Mouse (Mus musculus): ENCODE measurements at regions not wholly inside any gene's neighbourhood (a gene's known extent, or its start where the extent isn't known, plus 50 kb on each side); places are given as distances from the start of the nearest gene placed in this dataset.

DNA sequence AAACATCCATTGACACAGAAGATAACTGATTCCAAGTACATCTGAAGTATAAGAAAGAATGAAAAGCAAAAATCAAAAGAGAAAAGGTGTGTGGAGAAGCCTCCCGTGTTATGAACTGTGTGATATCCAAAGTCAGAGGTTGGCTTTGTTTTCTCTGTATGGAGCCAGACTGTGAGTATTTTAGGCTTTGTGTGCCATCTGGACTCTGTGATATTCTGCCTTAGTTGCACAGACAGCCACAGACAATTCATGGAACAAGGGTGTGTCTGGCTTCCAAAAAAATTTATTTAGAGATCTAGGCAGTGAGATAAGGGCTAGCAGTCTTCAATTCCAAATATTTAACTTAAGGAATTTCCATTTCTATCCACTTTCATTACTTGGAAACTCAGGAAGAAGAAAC is 111.5 kb upstream of the Dpp10 start:
- no peak for ATAC-seq
- H3K4me1 ChIP-seq (ENCODE audit: insufficient read depth) = no peaks in the 10 kb centered on the region
- H3K4me2 ChIP-seq (ENCODE audit: low read depth, low read length) = no peak overlapping the region
- no peak overlapping the region for H3K4me3 ChIP-seq (ENCODE audit: low read depth, low read length)
- WGBS (ENCODE audit: insufficient replicate concordance) = 64% methylated on average over 1 of the region's 1 CpGs
- no peaks in the 10 kb centered on the region for H3K36me3 ChIP-seq (replicated peaks; ENCODE audit: insufficient read depth, low read length)
- H3K27me3 ChIP-seq (ENCODE audit: insufficient read depth, low read length) = no peaks in the 10 kb centered on the region
- no peak overlapping the region for H3K9ac ChIP-seq (replicated peaks)
- no peak overlapping the region for H3K27ac ChIP-seq (ENCODE audit: low read depth)
- TF ChIP-seq EP300 (IDR thresholded peaks at IDR 0.05; ENCODE audit: low read depth) (no peak), CTCF (IDR thresholded peaks at IDR 0.05; ENCODE audit: low read depth) (no peak)
- no peak for DNase-seq
- H3K9me3 ChIP-seq (ENCODE audit: low read length) = no peaks in the 10 kb centered on the region

DNA sequence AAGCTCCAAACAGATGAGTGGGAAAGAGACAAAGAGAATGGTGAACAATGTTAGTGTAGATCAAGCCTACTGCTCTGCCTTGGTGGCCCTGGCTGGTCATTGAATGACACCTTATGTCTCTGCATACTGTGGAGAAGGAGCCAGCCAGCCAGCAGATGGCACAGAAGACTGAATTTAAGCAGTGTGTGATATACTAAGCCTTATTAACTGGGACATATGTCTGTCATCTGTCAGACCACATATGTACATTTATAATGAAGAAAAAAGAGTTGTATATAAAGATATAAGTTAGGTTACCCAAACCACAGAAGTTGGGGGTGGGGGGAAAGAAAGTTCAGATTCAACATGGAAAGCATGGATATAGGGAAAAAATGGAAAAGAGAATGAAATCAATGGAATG is 106.7 kb upstream of the Dpp10 start:
- Histone ChIP-seq H3K4me2 (ENCODE audit: low read depth, low read length) (no peak overlapping the region), H3K27me3 (ENCODE audit: insufficient read depth, low read length) (no peaks in the 10 kb centered on the region), H3K36me3 (replicated peaks; ENCODE audit: insufficient read depth, low read length) (no peaks in the 10 kb centered on the region), H3K9me3 (ENCODE audit: low read length) (no peaks in the 10 kb centered on the region), H3K9ac (replicated peaks) (no peak overlapping the region), H3K4me1 (ENCODE audit: insufficient read depth) (no peaks in the 10 kb centered on the region), H3K4me3 (ENCODE audit: low read depth, low read length) (no peak overlapping the region), H3K27ac (ENCODE audit: low read depth) (no peak overlapping the region)
- ATAC-seq (no peak), DNase-seq (no peak)
- TF ChIP-seq EP300 (IDR thresholded peaks at IDR 0.05; ENCODE audit: low read depth) = no peak
- no peak for TF ChIP-seq CTCF (IDR thresholded peaks at IDR 0.05; ENCODE audit: low read depth)

DNA sequence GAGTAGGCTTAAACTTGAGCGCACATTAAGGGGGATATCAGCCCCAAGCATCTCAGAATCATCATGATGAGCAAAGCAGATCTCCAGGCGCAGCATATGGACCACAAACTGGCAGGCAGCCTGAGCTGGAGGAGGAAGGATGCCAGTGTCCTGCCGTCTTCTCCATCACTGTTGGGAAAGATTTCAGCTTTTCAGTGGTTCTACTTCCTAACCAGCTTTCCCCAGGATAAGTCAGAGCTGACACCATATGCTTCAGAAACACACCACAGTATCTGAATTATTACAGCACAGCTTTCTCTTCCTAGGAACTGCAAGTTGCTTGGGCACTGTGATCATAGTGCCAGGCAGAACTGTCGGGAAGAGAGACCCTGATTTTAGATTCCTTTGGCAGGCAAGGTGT is 103.2 kb upstream of the Dpp10 start:
- Histone ChIP-seq H3K4me3 (ENCODE audit: low read depth, low read length) (no peak overlapping the region), H3K27me3 (ENCODE audit: insufficient read depth, low read length) (no peaks in the 10 kb centered on the region), H3K27ac (ENCODE audit: low read depth) (no peak overlapping the region), H3K36me3 (replicated peaks; ENCODE audit: insufficient read depth, low read length) (no peaks in the 10 kb centered on the region), H3K4me2 (ENCODE audit: low read depth, low read length) (no peak overlapping the region), H3K4me1 (ENCODE audit: insufficient read depth) (no peaks in the 10 kb centered on the region), H3K9ac (replicated peaks) (no peak overlapping the region), H3K9me3 (ENCODE audit: low read length) (no peaks in the 10 kb centered on the region)
- no peak for ATAC-seq
- whole genome bisulfite sequencing (ENCODE audit: insufficient replicate concordance) = 69% methylated on average over 4 of the region's 4 CpGs
- TF ChIP-seq EP300 (IDR thresholded peaks at IDR 0.05; ENCODE audit: low read depth) (no peak), CTCF (IDR thresholded peaks at IDR 0.05; ENCODE audit: low read depth) (no peak)
- no peak for DNase-seq

DNA sequence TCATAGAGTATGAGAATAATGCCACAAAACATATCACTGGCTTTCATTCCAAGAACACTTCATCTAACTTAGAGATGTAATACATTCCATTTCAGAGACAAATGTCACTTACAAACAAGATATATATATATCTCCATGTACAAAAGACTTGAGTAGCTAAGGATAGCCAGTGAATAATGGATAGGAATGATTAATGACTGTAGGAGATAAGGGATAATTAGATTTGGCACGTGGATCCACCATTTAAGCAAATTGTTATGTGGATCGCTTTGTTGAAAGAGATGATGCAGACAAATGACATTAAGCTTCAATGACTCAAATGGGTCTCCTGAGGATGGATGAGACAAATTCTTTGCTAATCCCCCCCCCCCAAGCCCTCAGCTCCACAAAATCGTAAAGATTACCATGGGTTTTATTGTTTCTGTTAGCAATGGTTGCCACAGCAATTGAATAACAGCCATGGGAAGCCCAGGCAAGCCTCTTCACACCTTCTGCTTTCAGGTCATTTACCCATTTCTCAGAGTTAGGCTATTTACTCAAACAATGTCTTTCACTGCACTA is 59.0 kb upstream of the Dpp10 start:
- no peak for ATAC-seq
- no peak overlapping the region for H3K4me2 ChIP-seq (ENCODE audit: low read depth, low read length)
- no peaks in the 10 kb centered on the region for H3K4me1 ChIP-seq (ENCODE audit: insufficient read depth)
- TF ChIP-seq EP300 (IDR thresholded peaks at IDR 0.05; ENCODE audit: low read depth) (no peak), CTCF (IDR thresholded peaks at IDR 0.05; ENCODE audit: low read depth) (no peak)
- no peaks in the 10 kb centered on the region for H3K9me3 ChIP-seq (ENCODE audit: low read length)
- 50% methylated on average over 3 of the region's 3 CpGs for WGBS (ENCODE audit: insufficient replicate concordance)
- no peak overlapping the region for H3K4me3 ChIP-seq (ENCODE audit: low read depth, low read length)
- DNase-seq = no peak
- H3K9ac ChIP-seq (replicated peaks) = no peak overlapping the region
- no peaks in the 10 kb centered on the region for H3K27me3 ChIP-seq (ENCODE audit: insufficient read depth, low read length)
- no peaks in the 10 kb centered on the region for H3K36me3 ChIP-seq (replicated peaks; ENCODE audit: insufficient read depth, low read length)
- no peak overlapping the region for H3K27ac ChIP-seq (ENCODE audit: low read depth)

DNA sequence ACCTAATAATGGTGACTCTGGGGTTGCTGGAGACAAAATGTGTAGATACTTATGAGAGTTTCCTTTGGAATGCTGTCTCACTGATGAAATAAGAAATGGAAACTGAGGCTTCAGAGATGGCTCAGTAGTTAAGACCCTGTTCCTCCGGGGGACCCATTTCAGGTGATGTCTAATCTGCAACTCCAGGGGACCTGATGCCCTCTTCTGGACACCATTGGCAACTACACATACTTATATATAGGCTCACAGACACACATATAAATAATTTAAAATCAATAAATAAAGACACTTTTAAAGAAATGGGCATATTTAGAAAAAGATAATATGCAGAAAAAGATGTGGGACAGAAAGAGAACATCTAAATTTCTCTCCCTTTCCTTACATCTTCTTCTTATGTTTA is 57.7 kb upstream of the Dpp10 start:
- no peaks in the 10 kb centered on the region for H3K9me3 ChIP-seq (ENCODE audit: low read length)
- H3K4me3 ChIP-seq (ENCODE audit: low read depth, low read length) = no peak overlapping the region
- ATAC-seq (no peak), DNase-seq (no peak)
- H3K36me3 ChIP-seq (replicated peaks; ENCODE audit: insufficient read depth, low read length) = no peaks in the 10 kb centered on the region
- TF ChIP-seq CTCF (IDR thresholded peaks at IDR 0.05; ENCODE audit: low read depth) (0 out of 2 replicates have a peak, but pooled peaks have one; percentile 12), EP300 (IDR thresholded peaks at IDR 0.05; ENCODE audit: low read depth) (no peak)
- 54% methylated on average over 1 of the region's 1 CpGs for WGBS (ENCODE audit: insufficient replicate concordance)
- no peak overlapping the region for H3K9ac ChIP-seq (replicated peaks)
- H3K4me1 ChIP-seq (ENCODE audit: insufficient read depth) = no peaks in the 10 kb centered on the region
- no peak overlapping the region for H3K4me2 ChIP-seq (ENCODE audit: low read depth, low read length)
- H3K27ac ChIP-seq (ENCODE audit: low read depth) = no peak overlapping the region
- H3K27me3 ChIP-seq (ENCODE audit: insufficient read depth, low read length) = no peaks in the 10 kb centered on the region
